Mouse (Mus musculus): ENCODE results near the gene Snw1.

Gene Snw1

DNA sequence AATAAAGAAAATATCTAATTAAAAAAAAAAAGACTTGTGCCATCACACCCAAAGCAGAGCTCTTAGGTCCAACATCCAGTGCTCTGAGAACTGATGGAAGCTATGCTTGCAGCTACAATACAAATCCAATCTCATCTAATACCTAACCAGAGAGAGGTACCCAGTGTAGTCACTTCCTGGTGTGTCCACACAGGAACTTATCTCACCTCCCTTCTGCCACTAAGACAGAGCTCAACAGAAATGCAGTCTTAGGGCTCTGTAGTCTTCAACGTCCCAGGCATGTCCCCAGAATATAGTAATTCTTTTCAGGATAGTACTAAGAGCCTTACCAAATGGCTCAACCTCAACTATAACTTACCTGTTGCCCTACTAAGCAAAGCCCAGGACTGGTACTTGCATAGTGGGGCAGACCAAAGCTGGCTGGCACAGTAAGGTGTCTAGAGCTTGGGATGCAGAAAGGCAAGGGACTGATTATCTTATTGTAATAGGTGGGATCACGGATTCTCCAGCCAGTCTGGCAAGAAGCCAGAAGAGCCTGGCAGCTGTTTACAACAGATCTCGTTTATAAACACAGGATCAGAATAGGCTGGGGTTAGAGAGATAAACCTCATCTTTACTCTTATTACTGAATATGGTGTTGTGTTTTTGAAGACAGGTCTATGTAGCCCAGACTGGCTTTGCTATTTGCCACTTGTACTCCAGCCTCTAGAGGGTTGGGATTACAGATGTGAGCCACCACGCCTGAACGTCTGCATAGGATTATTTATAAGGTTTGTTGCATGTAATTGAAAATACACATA lies 50.2 kb downstream of the Snw1 start:
- DNase-seq = peak in 1 of 2 experiments; percentile 11

GRCm38 (mm10) chr12:87419974-87420485 lies 52.0 kb downstream of the Snw1 start:
- DNase-seq = no peak

DNA sequence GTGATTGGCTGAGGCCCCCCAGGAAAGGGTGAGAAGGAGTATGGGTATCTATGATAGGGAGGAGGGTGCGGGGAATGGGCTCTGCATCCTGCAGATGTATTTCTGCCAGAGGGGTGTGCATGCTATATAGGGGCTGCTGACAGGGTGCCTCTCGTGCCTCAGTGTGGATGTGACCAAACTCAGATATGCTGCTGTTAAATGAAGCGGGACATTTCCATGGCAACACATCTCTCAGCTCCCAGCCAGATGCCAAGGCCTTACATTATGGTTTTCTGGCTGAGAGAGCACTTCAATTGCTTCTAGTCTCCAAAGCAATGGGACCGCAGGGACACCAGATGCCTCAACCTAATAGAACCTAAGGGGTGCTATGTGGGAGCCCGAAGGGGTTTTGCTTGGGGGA lies 53.2 kb downstream of the Snw1 start:
- DNase-seq = no peak

DNA sequence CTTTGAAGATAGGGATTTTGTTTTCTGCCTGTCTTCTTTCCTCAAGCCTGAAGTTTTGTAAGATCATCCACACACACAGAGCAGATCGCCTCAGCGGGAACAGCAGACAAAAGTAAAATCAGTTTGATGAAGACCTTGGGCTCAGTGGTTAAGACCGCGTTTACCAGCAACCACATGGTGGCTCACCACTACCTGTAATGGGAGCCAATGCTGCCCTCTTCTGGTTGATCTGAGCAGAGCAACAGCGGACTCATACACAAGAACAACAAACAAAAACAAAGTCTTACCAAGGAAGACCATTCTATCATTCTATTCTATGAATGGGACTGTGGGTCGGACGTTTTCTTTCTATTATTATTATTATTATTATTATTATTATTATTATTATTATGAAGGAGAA lies 55.4 kb downstream of the Snw1 start:
- DNase-seq = peak; percentile 39 to 68

DNA sequence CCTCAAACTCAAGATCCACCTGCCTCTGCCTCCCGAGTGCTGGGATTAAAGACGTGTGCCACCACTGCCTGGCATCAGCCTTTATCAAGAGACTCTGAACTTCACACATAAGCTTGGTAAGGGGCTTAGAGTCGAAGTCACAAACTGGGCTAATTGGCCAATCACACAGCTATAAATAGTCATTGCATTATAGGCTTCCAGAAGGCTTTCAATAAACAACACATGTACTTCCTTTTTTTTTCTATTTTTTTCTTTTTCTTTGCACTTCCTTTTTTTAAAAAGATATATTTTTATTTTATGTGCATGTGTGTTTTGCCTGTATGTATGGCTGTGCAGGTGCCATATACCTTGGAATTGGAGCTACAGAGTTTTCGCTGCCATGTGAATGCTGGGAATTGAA lies 56.7 kb downstream of the Snw1 start:
- DNase-seq = no peak

DNA sequence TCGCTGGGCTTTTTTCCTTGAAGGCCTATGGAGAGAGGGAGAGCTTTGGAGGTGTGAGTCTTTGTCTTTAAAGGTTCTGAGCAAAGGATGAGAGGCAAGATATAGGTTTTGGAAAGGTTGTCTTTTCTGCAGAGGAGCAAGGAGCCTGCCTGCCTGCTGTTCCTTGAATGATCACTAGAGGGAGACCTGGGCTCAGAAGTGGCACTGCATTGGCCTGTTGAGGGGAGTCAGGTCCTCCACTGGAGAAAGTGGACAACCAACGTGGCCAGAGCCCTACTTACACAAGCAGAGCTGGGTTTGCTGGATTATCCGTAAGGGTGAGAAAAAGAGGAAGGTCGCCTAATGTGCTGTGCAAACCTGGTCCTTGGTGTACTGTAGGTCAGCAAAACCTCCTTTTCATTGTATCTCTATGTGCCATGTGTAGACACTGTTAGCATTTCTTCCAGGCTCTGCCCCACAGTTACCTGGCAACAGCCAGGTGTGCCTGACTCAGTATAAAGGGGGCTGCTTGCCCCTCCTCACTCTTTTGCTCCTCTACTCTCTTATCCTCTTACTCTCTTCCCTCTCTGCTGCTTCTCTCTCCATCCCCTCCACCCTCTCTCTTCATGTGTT lies 58.8 kb downstream of the Snw1 start:
- DNase-seq = peak; percentile 69 to 84

DNA sequence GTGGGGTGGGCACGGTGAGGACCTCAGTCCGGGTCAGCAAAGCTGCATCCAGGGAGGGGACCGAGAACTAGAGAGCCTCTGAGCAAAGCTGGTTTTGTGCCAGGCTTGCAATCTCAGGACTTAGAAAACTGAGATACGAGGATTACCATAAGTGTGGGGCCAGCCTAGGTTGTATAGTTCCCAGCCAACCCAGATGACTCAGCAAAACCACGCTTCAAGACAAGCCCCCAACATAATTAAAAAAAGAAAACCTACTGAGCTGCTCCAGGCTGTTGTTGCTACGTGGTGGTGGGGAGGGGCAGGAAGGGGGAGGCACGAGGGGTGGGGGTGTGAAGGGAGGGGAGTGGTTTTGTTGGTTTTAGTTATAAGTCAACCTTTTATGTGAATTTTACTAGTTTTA lies 61.1 kb downstream of the Snw1 start:
- no peak for DNase-seq

GRCm38 (mm10) chr12:87409123-87409522 lies 63.0 kb downstream of the Snw1 start:
- no peak for DNase-seq

- DNase-seq = no peak
These were observed 64.0 kb downstream of the Snw1 start for GRCm38 (mm10) chr12:87407869-87408605.

- no peak for DNase-seq
These were observed 66.4 kb downstream of the Snw1 start for GRCm38 (mm10) chr12:87405721-87406120.

DNA sequence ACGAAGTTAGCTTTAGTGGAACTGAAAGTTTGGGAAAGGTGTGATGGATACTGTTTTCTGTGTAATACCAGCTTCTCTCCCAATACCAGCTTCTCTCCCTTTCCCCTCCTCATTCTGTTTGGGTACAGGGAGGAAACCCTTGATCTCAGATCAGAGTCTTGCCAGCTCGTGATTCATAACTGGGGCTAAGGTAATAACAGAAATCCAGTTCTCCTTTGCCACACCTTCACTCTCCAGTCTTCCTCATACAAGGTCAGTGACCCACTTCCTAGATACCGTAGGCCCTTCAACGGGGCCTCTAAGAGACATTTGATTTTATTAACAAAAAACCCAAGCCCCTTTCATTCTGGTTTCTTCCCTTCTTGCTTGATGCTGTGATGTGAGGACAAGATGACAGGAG lies 66.9 kb downstream of the Snw1 start:
- no peak for DNase-seq

GRCm38 (mm10) chr12:87401883-87402282 lies 70.2 kb downstream of the Snw1 start:
- DNase-seq = no peak

- no peak for DNase-seq
These were observed 72.8 kb downstream of the Snw1 start for GRCm38 (mm10) chr12:87399119-87399819.

Measured in cerebellum, postnatal 25 days (tissue).